Mouse (Mus musculus): ENCODE measurements around the gene Cacna1c. TPM values are rescaled to one million over a fixed set of nuclear protein-coding genes. Genes with fewer than 3 reads are reported as not detected.

The Cacna1c gene
- 0.71 TPM for polyA plus RNA-seq (2017; shearing (Covaris generic))

DNA sequence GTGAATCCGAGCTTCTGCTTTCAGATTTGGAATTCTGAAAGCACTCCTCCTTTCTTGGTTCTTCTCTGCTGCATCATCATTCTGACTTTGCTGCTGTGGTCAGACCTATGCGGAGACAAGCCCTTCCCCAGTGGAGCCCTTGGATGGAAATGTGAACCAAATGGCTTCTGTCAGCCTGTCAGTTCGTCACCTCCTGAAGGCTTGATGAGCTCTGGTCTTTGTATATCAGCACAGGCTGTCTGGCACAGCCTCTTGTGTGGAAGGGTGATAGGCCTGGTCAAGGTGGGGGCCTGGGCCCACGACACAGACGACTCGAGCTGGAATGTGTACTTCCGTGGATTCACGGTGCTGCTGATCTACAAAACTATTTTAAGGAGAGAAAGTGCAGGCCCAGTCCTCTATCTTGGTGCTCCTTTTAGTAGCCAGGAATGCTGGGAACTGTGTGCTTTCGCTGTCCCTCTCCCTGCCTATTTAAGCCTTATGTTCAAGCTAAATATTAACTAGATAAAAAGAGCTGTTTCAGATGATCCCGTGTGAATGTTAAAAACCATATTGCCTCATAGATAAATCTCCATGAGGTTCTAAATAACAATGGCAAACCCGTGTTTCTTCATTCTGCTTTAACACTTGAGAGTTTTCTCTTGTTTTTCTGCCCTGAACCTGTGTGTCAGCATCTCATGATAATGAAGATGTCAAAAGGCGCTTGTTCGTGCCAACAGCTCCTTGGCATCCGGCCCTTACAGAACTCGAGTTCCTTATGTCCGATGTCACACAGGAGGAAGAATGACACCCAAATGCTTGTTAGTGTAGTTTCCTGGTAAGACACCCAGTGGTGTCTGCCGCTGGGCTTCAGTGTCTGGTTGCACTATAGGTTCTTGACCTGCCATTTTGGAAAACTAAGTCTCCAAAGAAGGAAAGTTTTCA lies at the start of gene Cacna1c:
Cacna1c (minus strand) TSS at position 37 of the 924 bp plus-strand sequence.

DNA sequence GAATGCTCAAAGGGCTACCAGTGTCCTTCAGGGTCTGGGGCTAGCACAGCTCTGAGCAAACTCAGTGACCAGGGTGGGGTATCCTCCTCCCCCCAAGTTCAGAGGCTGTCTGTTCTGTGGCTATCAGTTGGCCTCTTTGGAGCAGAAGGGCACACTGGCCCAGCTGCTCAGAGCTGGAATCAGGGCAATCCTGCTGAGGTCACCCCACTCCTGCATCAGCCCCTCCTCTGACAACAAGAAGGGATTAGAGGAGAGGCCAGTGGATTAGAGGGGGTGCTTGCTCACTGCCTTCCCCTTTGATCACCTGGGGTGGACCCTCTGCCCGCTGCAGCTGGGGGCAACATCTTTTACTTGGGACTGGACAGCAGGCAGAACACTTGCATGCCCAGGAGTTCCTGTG lies 40.0 kb upstream of the Cacna1c start, which contains the start of gene Cacna2d4:
Cacna2d4 (plus strand) TSS at position 286 of the 400 bp plus-strand sequence.

DNA sequence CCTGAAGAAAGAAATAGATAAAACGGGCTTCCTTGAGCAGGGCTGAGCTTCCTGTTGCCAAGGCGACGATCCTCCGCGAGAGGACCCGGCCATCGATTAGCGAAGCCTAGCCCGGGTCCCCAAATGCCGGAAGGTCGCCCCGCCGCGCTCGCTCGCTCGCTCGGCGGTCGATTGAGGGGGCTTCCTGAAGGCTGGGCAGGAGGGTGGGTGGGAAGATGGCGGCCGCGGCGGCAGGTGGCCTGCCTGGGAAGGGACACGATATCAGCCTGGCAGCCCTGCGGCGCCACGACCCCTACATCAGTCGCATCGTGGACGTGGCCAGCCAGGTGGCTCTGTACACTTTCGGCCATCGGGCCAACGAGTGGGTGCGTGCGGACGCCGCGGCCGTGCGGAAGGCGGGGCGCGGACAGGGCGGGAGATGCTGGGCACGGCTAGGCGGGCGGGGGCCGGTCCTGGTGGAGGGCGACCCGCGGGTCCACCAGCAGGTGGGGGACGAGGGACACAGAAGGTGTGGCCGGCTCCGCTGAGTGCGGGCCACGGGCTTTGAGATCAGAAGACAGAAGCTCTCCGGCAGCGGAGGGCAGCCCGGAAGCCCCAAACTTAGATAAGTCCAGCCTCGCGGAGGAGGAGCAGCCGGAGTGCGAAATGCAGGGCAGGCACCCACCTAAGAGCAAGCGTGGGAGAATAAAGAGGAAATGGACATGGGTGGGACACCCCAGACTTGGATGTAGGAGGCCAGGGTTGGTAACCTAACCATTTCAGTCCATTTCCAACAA lies 21.0 kb downstream of the Cacna1c start, which contains the start of gene Dcp1b:
Dcp1b (plus strand) TSS at position 176 of the 776 bp plus-strand sequence.

DNA sequence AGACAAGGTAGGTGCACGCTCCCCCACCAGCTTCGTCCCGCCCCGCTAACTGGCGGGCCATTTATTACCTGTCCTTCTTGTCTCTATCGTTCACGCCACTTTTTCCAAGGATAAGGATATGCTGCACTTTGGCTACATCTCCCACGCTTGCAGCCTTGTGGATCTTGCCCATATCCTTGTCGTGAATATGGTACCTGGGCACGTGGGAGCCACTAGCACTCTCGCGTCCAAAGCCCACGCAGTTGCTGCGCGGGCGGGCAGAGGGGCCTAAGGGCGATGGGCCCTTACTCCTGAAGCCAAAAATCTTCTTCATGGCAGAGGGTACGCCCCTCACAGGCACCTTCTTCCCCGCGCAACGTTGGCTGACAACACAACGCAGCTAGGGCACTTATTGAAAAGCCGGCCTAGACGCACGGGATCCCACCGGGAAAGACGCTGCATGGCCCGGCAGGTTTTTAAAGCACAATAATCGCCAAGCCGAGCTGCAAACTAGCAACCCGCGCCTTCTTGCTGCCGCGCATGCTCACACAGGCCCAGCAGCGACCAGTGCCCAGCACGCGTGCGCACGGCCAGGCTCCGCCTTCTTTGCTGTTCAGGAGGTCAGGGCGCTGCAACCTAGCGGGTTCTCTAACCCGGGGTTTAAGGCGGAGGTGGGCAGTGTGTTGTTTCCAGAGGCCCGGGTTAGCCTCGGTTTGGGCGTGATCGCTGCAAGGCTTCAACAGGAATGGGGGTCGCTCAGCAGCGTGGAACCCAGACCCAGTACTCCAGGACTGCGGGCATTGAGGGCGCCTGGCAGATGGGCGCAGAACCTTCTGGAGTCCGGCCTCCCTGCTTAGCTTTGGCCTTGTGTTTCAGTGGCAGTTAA lies 634.2 kb downstream of the Cacna1c start, which contains the start of gene Ankrd26:
Ankrd26 (minus strand) TSS at position 482 of the 865 bp plus-strand sequence.

Other genes starting within 250 kb of the Cacna1c start
- 24.8 TPM for gene Dcp1b, start 21.2 kb downstream of the Cacna1c start, polyA plus RNA-seq (2017; shearing (Covaris generic))
- gene Cacna2d4, start 40.1 kb upstream of the Cacna1c start, polyA plus RNA-seq (2017; shearing (Covaris generic)), result 14.1 TPM
- gene Lrtm2, start 134.3 kb upstream of the Cacna1c start, polyA plus RNA-seq (2017; shearing (Covaris generic)), result 0.61 TPM
- 4.8 TPM for gene Adipor2, start 221.3 kb upstream of the Cacna1c start, polyA plus RNA-seq (2017; shearing (Covaris generic))